Mouse (Mus musculus): ENCODE data around the gene Ptges.
A peak's percentile ranks its signal among the peaks of the same experiment; 100 is the strongest.

Gene Ptges

DNA sequence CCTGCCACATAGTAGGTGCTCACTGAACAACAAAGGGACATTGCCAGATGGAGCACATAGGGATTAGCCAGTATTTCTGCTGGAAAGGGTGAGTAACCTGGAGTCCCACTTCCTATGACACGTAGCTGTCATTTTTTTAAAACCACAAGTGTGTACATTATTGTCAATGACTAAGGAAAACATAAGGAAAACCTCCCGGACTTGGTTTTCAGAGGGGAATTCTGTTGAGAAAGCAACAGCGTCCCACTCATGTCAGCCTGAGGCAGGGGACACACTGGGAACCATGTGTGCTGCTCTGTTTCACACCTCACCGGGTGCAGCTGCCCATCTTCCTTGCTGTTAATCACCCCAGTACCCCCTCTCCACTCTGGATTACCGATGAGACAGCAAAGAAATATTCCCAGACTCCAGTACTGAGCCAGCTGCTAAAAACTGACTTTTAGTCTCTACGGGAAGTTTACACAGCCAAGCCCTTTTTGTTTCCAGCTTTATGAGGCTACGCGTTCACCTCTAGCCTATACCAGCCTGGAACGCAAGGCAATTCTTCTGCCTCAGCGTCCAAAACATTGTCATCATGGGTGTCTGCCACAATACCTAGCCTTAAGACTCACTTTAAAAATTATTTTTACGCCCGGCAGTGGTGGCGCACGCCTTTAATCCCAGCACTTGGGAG is 30.1 kb downstream of the Ptges start:
- no peak for DNase-seq (ENCODE audit: low read depth)

DNA sequence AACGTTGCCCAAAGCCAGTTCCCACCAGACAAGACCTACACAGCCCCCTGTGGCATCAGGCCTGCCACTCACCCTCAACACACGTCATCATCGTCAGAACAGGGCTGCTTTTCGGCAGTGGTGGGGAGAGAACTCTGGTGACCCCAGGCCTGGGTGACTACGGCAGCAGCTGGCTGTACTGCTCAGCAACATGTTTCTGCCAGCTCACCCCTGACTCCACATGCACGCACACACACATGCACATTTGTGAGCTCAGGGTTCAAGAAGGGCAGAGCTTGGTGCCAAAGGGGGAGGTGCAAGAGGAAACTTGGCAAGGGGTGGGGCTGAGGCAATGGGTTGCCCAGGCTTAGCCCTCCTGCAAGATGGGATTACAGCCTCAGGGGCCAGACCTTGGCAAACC is 32.4 kb downstream of the Ptges start:
- peak; percentile 21 for DNase-seq (ENCODE audit: low read depth)

DNA sequence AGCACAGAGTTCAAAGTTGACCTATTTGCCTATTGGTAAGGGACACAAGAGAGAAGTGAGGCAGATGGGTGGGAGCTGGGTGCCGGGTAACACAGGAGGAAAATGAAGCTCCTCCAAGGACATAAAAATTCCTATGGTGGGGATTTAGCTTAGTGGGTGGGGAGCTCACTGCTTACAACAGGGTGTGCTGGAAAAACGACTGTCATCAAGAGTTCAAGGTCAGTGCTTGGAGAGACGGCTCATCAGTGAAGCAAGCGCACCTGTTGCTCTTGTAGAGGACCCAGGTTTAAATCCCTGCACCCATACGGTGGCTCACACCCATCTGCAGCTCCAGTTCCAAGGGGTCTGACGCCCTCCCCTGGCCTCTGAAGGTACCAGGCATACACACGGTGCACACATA is 35.7 kb downstream of the Ptges start:
- no peak for DNase-seq (ENCODE audit: low read depth)

DNA sequence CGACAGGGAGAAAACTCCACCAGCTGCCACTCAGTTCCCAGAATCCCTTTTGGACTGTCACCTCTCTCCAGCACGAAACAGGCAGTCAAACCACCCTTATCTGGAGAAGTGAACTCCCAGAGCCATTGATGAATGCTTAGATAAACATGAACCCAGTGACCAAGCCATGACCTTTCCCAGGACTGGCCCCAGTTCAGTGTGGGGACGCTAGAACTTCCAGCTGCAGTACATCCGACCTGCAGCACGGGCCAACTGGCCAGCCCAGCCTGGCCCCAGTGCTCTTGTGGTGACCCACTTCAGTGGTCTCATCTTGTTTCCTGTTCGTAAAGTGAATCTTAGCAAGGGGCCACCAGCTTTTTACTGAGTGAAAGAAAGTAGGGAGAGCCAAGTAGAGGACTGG is 36.3 kb downstream of the Ptges start:
- no peak for DNase-seq (ENCODE audit: low read depth)

DNA sequence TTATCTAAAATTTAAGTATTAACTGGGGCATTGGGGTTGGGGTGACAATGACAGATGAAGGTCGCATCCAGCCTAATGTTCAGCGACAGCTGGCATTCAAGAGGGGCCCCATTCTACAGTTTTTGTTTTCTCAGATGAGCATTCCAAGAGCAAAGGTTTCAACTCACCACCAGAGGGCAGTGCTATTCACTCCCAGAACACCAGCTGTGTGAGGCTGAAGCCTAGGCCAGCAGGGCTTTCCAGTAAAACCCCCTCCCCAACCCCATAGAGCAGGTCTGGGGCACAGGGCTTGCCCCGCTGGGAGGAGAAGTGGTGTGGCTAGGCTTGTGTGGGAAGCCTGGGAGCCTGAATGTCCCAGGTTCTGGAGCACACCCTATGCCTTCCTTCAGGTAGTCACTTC is 38.7 kb downstream of the Ptges start:
- DNase-seq (ENCODE audit: low read depth) = peak; percentile 69

DNA sequence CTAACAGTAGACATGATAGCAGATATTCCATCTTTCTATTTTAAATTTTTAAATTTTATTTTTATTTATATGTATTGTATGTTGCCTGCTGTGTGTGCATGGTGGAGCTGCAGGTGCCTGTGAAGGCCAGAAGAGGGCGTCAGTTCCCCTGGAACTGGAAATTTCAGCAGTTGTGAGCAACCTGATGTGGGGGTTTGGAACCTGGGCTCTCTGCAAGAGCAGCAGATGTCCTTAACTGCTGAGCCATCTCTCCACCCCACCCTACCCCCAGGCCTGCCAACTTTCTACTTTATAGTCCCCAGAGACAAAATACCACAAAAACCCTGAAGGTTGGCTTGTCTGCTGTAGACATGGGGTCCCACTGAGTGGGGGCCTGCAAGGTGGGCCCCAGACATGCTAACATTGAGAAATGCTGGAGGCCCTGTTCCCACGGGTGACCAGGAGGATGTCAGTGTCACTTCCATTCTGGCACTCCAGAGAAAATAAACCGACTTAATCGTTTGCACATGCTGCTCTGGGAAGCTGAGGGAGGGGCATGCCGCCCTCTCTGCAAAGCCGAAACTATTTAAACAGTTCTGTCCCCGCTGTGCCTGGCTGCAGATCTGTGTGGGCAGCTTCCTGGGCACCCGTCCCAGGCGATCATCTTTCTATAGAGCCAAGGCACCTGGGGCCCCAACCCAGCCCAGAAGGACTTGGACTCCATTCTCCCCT is 44.1 kb downstream of the Ptges start:
- DNase-seq (ENCODE audit: low read depth) = no peak

DNA sequence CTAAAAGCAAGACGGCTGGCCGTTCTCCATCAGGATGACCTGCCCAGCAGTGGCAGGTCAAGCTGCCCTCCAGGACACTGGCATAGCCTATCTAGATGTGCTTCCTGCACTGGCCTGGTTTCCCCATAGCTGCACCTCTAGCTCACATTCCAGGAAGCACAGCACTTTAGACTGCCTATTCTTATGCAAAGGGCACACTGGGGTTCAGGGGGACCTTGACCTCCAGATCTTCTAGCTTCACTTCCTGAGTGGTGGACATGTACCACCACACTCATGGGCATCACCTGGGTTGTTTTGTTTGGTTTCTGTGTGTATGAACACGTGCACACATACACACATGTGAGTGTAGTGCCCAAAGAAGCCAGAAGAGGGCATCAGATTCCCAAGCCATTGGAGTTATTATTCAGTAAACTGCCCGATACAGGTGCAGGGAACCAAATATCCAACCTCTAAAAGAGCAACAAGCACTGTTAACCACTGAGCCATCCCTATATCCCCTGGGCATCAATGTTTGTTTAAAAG is 44.8 kb downstream of the Ptges start:
- DNase-seq (ENCODE audit: low read depth) = no peak

DNA sequence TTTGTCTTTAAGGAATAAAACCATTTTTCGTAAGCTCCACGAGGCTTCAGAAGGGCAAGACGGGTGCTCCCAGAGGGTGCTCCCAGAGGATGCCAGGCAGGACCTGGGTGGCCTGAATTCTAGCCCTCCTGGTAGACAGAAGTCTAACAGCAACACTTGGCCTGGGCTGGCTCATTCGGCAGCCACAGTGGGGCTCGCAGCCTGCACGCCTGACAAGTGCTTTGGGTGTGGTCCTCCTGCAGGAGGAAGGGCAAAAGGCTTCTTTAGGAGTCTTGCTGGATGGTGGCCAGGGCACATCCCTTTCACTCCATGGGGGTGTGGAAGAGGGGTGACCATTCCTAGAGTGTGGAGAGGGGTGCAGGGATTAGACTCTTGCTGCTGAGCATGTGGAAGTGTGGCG is 48.4 kb downstream of the Ptges start:
- no peak for DNase-seq (ENCODE audit: low read depth)

DNA sequence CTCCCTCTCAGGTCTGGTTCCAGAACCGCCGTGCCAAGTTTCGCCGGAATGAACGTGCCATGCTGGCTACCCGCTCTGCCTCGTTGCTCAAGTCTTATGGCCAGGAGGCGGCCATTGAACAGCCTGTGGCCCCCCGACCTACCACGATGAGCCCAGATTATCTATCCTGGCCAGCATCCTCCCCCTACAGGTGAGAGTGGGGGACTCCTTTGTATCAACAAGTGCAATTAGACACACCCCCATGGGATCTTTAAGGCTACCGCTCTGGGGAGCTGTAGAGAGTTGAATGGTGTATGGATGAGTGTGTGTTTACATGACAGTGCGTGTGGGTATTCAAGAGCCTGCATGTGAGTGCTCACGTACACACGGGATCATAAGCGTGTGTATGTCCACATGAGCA is 50.2 kb downstream of the Ptges start:
- DNase-seq (ENCODE audit: low read depth) = no peak

DNA sequence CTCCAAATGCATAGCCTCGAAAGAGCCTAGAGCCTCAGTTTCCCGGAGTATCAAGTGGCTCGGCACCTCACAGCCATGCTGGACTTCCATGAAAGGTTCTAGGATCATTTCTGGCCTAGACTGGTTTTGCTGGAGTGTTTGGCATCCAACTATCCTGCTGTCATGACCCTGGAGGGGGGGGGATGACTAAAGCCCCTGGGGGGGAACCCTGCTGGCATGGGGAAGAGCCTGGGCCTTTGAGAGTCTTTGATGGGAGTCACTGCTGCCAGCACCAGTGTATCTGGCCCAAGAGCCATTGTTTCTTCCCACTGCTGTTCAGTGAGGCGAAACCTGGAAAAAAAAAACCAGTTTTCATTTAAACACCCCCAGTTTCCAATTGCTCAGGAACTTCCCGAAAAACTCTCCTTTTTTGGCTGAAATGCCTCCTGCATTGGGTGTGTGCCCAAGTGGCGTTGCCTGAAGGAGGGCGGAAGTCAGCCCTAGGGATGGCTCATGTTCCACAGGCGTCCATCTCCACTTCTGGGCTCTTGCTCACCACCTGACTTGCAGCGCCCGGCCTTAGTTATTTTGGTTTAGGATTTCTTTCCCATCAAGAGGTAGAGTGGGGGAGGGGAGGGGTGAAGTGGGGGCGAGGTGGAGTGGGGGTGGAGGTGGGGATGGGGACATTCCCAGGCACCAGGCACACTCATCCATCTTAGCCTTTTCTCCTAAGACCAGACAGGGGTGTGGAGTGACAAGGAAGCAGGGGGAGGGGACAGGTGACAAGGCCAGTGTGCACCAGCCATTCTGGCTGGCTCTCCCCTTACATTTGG is 53.8 kb downstream of the Ptges start:
- no peak for DNase-seq (ENCODE audit: low read depth)

DNA sequence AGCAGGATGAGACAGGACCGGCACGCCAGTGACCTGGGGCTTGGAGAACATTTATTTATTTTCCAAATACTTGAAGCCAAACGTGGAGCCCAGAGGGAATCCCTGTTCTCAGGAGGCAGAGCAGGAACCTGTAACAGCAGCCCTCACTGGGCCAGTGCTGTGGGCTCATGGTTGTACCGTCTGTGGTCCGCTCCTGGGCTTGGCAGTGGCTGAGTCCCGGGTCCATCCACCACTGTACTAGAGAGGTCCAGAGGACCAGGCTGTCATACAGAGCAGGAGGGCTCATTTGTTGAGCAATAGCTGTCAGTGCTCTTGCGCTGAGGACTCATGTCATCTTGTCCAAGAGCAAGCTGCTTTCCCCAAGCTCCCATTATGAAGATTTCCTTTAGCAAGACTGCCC is 54.6 kb downstream of the Ptges start:
- DNase-seq (ENCODE audit: low read depth) = no peak

DNA sequence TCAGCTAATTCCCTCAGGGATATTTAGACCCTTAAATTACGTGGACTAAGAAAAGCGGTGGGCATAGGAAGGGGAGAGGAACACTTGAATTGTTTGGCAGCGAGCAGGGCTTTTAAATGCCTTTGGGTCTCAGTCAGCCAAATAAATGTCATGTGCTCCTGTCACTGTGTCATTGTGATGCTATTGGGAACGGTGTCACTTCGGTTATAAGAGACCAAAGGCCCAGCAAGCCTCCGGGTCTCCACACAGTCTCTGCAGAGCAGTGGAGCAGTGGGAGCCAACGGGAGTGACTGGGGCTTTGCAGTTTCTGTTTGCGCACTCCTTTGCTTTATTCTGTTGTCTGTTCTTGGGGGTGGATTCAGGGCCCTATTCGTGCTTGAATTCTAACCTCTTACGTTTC is 55.2 kb downstream of the Ptges start:
- no peak for DNase-seq (ENCODE audit: low read depth)

DNA sequence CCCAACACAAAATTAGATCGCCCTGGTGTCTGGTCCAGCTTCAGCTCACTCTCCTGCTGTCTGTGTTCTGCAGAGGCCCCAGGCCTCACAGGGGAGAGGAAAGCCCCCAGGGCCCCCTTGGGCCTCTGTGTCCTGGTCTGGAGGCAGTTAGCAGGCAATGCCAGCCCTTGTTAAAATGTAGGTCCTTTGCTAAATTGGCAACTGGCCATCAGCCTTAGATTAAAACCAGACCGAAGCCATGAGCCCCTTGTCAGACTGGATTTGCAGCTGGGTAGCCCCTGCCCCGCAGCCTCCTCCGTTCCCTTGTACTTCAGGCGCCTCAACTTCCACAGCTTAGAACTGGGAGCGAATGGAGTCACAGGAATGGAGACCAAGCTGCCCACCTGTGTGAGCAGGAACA is 57.0 kb downstream of the Ptges start:
- DNase-seq (ENCODE audit: low read depth) = no peak

DNA sequence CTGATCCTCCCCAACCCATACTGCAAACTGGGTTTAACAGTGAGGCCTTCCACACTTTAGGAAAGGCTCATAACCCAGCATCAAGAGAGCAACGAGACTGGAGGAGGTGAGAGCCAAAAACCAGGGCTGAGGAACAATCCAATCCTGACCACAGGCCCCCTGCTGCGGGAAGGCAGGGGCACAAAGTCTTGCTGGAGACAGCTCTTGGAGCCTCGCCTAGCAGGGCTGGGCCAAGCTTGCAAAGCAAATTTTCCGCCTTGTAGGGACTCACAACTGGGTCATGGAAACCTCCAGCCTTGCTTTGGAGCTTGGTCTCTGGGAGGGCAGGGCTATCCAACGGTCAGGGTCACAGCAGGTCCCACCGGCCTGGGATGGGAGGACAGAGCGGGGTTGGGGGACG is 58.8 kb downstream of the Ptges start:
- no peak for DNase-seq (ENCODE audit: low read depth)

DNA sequence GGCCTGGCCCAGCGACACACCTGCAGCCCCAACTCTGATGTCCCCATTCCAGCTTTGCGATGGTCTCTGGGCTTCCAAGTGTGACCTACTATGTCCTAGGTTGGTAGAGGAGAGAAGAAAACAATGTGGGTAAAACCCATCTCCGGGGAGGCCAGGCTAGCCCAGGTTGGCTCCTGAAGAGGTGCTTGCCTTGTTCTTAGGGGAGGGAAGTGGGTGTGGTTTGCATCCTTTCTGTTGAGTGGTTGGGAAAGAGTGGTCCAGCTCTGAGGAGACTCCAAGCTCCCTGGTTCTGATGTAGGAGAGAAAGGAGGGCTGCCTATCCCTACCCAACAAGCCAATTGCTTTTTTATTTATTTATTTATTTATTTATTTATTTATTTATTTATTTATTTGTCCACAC is 64.2 kb downstream of the Ptges start:
- DNase-seq (ENCODE audit: low read depth) = no peak

DNA sequence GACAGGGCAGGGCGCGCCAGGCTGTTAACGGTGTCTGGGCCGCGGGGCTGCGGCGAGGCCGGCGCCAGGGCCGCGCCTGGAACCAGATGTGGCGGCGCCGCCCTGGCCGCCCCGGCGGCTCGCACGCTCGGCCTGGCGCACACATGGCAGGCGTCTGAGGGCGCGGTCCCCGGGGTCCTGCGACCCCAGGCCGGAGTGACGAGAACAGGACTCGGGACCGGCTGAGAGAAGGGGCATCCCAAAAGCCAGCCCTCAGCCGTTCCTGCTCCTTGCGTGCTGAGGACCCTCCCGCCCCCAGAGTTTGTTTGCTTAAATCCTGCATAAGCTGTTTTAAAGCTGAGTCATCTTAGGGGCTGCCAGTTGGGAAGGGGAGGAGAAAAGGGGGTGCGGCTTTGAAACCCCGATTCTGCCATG is 64.7 kb downstream of the Ptges start:
- no peak for DNase-seq (ENCODE audit: low read depth)

DNA sequence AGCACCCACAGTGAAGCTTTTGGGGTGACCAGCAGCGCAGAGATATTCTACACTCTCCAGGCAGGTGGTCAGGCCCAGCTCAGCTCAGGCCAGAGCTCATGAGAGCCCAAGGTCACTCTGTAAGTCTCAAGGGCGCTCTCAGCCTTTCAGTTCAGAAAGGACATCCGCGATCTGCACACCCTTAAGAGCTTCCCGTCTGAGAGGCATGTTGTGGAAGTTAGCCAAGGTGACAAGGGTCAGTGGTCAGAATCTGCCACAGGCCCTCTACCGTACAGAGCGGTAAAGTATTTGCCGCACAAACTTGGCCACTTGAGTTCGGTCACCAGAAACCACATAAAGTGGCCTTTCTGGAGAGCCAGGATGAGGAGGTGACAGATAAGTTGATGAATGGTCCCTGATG is 66.1 kb downstream of the Ptges start:
- DNase-seq (ENCODE audit: low read depth) = no peak

DNA sequence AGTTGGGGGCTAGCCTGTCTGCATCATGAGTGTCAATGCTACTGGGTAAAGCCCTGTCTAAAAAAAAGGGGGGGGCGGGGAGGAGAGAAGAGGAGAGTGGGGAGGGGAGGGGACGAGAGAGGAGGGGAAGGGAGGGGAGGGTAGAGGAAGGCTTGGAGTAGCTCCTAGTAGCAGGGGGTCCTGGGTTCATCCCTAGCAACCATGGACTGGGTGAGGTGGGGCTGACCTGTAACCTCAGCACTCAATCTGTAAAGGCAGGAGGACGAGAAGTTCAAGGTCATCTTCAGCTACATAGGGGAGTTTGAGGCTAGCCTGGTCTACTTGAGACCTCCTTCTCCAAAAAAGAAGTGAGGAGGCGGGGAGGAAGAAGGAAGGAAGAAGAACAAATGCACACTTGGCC is 67.6 kb downstream of the Ptges start:
- no peak for DNase-seq (ENCODE audit: low read depth)

DNA sequence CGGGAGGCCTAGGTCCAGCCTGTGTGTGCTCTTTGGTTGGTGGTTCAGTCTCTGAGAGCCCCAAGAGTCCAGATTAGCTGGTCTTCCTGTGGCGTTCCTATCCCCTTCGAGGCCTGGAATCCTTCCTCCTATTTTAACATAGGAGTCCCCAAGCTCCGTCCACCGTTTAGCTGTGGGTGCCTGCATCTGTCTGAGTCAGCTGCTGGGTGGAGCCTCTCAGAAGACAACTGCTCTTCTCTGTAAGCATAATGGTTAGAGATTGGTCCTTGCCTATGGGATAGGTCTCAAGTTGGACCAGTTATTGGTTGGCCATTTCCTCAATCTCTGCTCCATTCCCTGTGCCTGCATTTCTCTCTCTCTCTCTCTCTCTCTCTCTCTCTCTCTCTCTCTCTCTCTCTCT is 69.9 kb downstream of the Ptges start:
- DNase-seq (ENCODE audit: low read depth) = no peak

DNA sequence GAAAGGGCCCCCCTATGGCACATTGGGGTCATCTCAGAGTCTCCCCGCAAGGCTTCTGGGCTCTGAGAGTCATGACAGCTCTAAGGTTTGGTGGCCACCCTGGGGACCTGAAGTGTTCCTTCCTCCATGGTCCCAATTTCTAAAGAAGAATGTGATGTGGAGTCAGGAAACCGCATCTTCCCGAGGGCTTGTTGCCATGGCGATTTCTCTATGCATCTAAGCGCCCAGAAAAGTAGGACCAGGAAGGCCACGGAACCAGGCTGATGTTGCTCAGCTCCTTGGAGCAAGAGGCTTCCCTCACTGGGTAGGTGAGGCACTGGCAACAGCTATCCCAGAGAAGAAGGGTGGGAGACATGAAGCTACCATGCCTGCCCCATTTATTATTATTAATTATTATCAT is 72.6 kb downstream of the Ptges start:
- no peak for DNase-seq (ENCODE audit: low read depth)

DNA sequence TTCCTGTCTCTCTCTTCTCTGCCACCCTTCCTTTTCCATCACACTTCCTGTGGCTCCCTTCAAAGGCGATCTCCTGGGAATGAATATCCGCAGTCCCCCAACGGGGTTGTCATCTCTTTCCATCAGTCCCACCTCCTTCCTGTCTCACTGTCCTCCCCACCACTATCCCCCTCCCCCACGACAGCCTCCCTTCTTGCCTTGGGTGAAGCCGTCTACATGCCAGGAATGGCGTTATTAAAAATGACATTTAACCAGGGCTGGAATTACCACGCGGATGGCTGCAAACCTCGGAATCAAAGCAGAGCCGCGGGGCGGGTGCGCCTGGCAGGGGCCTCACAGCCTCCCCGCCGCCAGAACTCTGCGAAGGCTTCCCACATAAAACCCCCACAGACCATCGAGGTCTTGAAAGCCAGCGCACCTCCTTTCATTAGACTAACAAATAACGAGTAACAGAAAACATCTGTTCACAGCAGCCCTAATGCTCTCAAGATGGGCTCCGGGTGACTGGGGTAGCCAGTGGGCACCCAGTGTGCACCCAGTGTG is 76.8 kb downstream of the Ptges start:
- DNase-seq (ENCODE audit: low read depth) = no peak

DNA sequence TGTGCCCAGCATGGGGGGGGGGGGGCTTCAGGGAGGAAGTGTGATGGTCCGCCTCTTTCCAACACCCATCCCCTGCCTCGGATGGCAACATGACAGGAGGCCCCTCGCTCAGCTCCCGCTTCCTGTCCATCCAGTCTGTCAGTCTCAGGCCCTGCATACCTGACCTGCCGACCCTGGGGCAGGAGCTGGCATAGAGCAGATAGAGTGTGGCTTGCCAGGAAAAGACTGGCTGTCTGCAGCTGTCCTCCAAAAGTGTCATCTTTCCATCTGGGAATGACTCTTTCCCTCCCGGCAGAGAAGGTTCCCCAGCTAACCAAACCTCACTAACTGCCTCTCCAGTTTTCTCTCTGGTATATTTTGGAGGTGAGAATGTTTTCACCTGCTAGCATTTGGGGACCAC is 79.1 kb downstream of the Ptges start:
- DNase-seq (ENCODE audit: low read depth) = no peak

DNA sequence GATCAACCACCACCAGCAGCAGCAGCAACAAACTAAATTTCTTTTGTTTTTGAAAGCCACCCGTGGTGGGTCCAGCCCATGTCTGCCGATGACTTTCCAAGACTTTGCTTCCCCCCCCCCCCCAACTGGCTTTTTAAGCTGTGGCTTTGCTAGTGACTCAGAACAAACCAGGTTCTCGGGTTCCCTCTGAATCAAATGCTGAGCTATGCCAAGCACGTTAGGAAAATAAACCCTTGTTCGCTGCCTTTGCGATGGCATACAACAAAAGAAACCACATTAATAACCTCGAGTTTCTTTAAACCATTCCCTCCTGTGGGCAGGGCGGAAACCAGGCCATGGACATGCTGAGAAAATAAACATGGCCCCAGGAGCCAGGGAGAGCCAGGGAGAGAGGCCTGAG is 81.5 kb downstream of the Ptges start:
- no peak for DNase-seq (ENCODE audit: low read depth)
